Mouse (Mus musculus) liver, embryonic 15.5 days (tissue): ENCODE measurements around the gene Myl9. TPM values are rescaled to one million over a fixed set of nuclear protein-coding genes. Genes with fewer than 3 reads are reported as not detected.
A peak's percentile ranks its signal among the peaks of the same experiment; 100 is the strongest.

Experiments used
- ATAC-seq: fragments of 200-750 bp; cut with Nextera tagmentation; 2 replicates; pipeline ENCODE4 v1.8.0; 2017; ENCODE audit warnings: moderate number of reproducible peaks, mild to moderate bottlenecking, moderate library complexity; ENCODE audit not compliant: insufficient read depth
- H3K27ac ChIP-seq: fragments of 300-500 bp; sonication (generic); replicated peaks from 2 replicates; pipeline ENCODE4 v1.5.1; 2015; ENCODE audit warnings: mild to moderate bottlenecking, inconsistent platforms
- H3K27me3 ChIP-seq: fragments of 300-500 bp; sonication (generic); 2 replicates; pipeline ENCODE4 v1.6.1; 2015; ENCODE audit warnings: mild to moderate bottlenecking, inconsistent platforms
- H3K36me3 ChIP-seq: fragments of 300-500 bp; sonication (generic); replicated peaks from 2 replicates; pipeline ENCODE4 v1.6.1; 2015; ENCODE audit warnings: moderate library complexity, mild to moderate bottlenecking, inconsistent platforms
- H3K4me1 ChIP-seq: fragments of 300-500 bp; sonication (generic); replicated peaks from 2 replicates; pipeline ENCODE4 v1.6.1; 2015; ENCODE audit warnings: inconsistent platforms
- H3K4me2 ChIP-seq: fragments of 300-500 bp; sonication (generic); 2 replicates; pipeline ENCODE4 v1.6.1; 2015; ENCODE audit warnings: moderate library complexity, mild to moderate bottlenecking, inconsistent platforms
- H3K4me3 ChIP-seq: fragments of 300-500 bp; sonication (generic); replicated peaks from 2 replicates; pipeline ENCODE4 v1.5.1; 2015; ENCODE audit warnings: mild to moderate bottlenecking, inconsistent platforms
- H3K9ac ChIP-seq: fragments of 300-500 bp; sonication (generic); 2 replicates; pipeline ENCODE4 v1.6.1; 2015; ENCODE audit warnings: moderate library complexity, mild to moderate bottlenecking, inconsistent platforms
- H3K9me3 ChIP-seq: fragments of 300-500 bp; sonication (generic); replicated peaks from 2 replicates; pipeline ENCODE4 v1.6.1; 2016; ENCODE audit warnings: inconsistent platforms
- WGBS: fragments of 180-500 bp; shearing (Covaris S2); methylation state at CpG from one replicate; pipeline ENCODE4 v1.1.7; 2015; ENCODE audit warnings: mixed read lengths; ENCODE audit not compliant: insufficient replicate concordance; 5-methylcytosine and 5-hydroxymethylcytosine counted together
- polyA plus RNA-seq: library from polyadenylated mRNA; unstranded; fragments of >200 nt; fragmentation: Nextera tagmentation; extraction: Ambion mirVana; gene quantifications from 2 replicates; pipeline ENCODE4 v1.2.1, GENCODE M21; 2015

Myl9 gene
- polyA plus RNA-seq = 48.1 and 52.7 TPM in 2 replicates

- WGBS = 14% methylated on average over 28 of the region's 28 CpGs
- Histone ChIP-seq H3K27me3 (peaks cover 20% of the 10 kb centered on the region), H3K27ac (0 out of 2 replicates have a peak within 1 kb of the TSS, but pooled peaks have one; percentile 38), H3K9me3 (no peaks in the 10 kb centered on the region), H3K36me3 (no peaks in the 10 kb centered on the region), H3K9ac (no peak within 1 kb of the TSS), H3K4me3 (peak within 1 kb of the TSS; percentile 25; the same call in 1 of the 2 replicates), H3K4me2 (peak within 1 kb of the TSS; percentile 54), H3K4me1 (peaks cover 39% of the 10 kb centered on the region)
- peak; percentile 41 for ATAC-seq
Measured at GRCm38 (mm10) chr2:156774738-156775454, at the start of gene Myl9. TSS of gene Myl9 (plus strand) at chr2:156775420.

GRCm38 (mm10) chr2:156726344-156726743 lies 48.9 kb upstream of the Myl9 start:
- Histone ChIP-seq H3K27ac (no peak overlapping the region), H3K4me2 (no peak overlapping the region), H3K4me1 (peaks cover 52% of the 10 kb centered on the region), H3K9ac (no peak overlapping the region), H3K36me3 (no peaks in the 10 kb centered on the region), H3K9me3 (no peaks in the 10 kb centered on the region), H3K27me3 (peaks cover 17% of the 10 kb centered on the region), H3K4me3 (no peak overlapping the region)
- 41% methylated on average over 7 of the region's 7 CpGs for WGBS
- ATAC-seq = no peak

DNA sequence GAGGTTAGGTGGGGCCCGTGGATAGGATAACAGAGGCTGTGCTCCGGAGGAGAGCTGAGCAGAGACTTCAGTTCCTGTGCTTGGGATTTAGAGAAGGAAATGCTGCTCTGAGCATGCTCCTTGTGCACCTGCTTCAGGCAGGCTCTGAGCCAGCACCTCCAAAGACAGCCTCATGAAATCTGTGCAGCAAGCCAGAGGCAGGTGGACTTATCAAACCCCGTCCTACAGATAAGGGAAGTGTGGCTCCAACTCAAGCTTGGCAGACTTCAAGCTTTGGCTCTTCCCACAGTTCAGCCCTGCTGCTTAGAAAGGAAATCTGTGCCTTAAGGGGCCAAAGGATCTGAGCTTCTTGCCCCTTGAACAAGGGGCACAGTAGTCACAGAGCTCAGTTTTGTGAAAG lies 48.3 kb upstream of the Myl9 start:
- ATAC-seq = no peak
- no peaks in the 10 kb centered on the region for H3K9me3 ChIP-seq
- no peaks in the 10 kb centered on the region for H3K36me3 ChIP-seq
- no peak overlapping the region for H3K4me3 ChIP-seq
- no peak overlapping the region for H3K27ac ChIP-seq
- H3K27me3 ChIP-seq = peaks cover 12% of the 10 kb centered on the region
- no peak overlapping the region for H3K9ac ChIP-seq
- H3K4me1 ChIP-seq = peaks cover 48% of the 10 kb centered on the region
- WGBS = 19% methylated on average over 3 of the region's 3 CpGs
- no peak overlapping the region for H3K4me2 ChIP-seq

GRCm38 (mm10) chr2:156729537-156730469 lies 45.4 kb upstream of the Myl9 start:
- Histone ChIP-seq H3K27me3 (no peaks in the 10 kb centered on the region), H3K4me3 (peak overlapping the region; percentile 54), H3K27ac (peak overlapping the region; percentile 68), H3K9ac (peak overlapping the region; percentile 43; the same call in 1 of the 2 replicates), H3K4me1 (peaks cover 47% of the 10 kb centered on the region), H3K4me2 (peak overlapping the region; percentile 71), H3K9me3 (no peaks in the 10 kb centered on the region), H3K36me3 (no peaks in the 10 kb centered on the region)
- WGBS = 11% methylated on average over 9 of the region's 10 CpGs
- ATAC-seq = peak; percentile 41

GRCm38 (mm10) chr2:156730501-156730921 lies 44.7 kb upstream of the Myl9 start:
- H3K36me3 ChIP-seq = no peaks in the 10 kb centered on the region
- peaks cover 40% of the 10 kb centered on the region for H3K4me1 ChIP-seq
- WGBS = 24% methylated on average over 12 of the region's 12 CpGs
- ATAC-seq = 0 out of 2 replicates have a peak, but pooled peaks have one; percentile 10
- H3K4me2 ChIP-seq = peak overlapping the region; percentile 71
- H3K27ac ChIP-seq = peak overlapping the region; percentile 68
- no peaks in the 10 kb centered on the region for H3K27me3 ChIP-seq
- H3K9me3 ChIP-seq = no peaks in the 10 kb centered on the region
- peak overlapping the region; percentile 43; the same call in 1 of the 2 replicates for H3K9ac ChIP-seq
- peak overlapping the region; percentile 54 for H3K4me3 ChIP-seq

GRCm38 (mm10) chr2:156731592-156731991 lies 43.6 kb upstream of the Myl9 start:
- H3K27ac ChIP-seq = no peak overlapping the region
- no peak for ATAC-seq
- peaks cover 30% of the 10 kb centered on the region for H3K4me1 ChIP-seq

GRCm38 (mm10) chr2:156732109-156732508 lies 43.1 kb upstream of the Myl9 start:
- no peak overlapping the region for H3K4me3 ChIP-seq
- no peak overlapping the region for H3K4me2 ChIP-seq
- no peaks in the 10 kb centered on the region for H3K9me3 ChIP-seq
- no peak overlapping the region for H3K27ac ChIP-seq
- WGBS = 64% methylated on average over 6 of the region's 6 CpGs
- H3K9ac ChIP-seq = no peak overlapping the region
- peaks cover 27% of the 10 kb centered on the region for H3K4me1 ChIP-seq
- H3K27me3 ChIP-seq = no peaks in the 10 kb centered on the region
- H3K36me3 ChIP-seq = no peaks in the 10 kb centered on the region
- ATAC-seq = no peak

More at GRCm38 (mm10) chr2:156731592-156731991, 43.6 kb upstream of the Myl9 start:
- Histone ChIP-seq H3K4me3 (no peak overlapping the region), H3K4me2 (no peak overlapping the region), H3K27me3 (no peaks in the 10 kb centered on the region), H3K36me3 (no peaks in the 10 kb centered on the region), H3K9ac (no peak overlapping the region), H3K9me3 (no peaks in the 10 kb centered on the region)

DNA sequence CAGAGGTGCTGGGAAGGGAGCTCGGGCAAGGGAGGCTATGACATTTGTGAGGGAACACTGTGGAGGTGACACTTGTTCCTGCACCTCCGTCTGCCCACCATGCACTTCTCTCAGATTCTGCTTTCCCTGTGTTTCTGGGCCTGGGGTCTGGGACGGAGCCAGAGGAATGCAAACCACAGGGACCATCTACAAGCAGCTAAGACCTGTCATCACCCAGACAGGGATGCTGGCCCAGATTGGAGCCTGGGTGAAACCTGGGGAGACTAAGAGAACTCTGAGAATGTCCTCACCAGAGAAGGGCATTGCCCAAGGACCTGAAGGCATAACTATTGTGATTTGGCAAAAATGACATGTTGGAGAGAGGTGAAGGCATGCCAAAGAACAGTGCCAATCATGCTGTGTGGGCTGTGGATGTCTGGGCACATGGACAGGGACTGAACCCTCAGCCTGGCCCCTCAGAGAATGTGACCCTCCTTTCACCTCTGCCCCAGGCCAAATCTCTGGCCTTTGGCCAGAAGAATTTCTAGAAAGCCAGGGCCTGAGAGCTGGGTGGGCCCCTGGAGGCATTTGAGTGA lies 39.4 kb upstream of the Myl9 start:
- H3K9ac ChIP-seq = no peak overlapping the region
- no peaks in the 10 kb centered on the region for H3K36me3 ChIP-seq
- no peak overlapping the region for H3K4me2 ChIP-seq
- WGBS = 67% methylated on average over 3 of the region's 3 CpGs
- H3K27me3 ChIP-seq = no peaks in the 10 kb centered on the region
- H3K9me3 ChIP-seq = no peaks in the 10 kb centered on the region
- H3K27ac ChIP-seq = no peak overlapping the region
- no peak overlapping the region for H3K4me3 ChIP-seq
- H3K4me1 ChIP-seq = peaks cover 10% of the 10 kb centered on the region
- ATAC-seq = no peak

GRCm38 (mm10) chr2:156736846-156737245 lies 38.4 kb upstream of the Myl9 start:
- H3K36me3 ChIP-seq = no peaks in the 10 kb centered on the region
- H3K27me3 ChIP-seq = no peaks in the 10 kb centered on the region
- no peak overlapping the region for H3K4me3 ChIP-seq
- H3K9me3 ChIP-seq = no peaks in the 10 kb centered on the region
- H3K4me2 ChIP-seq = no peak overlapping the region
- ATAC-seq = no peak
- no peak overlapping the region for H3K9ac ChIP-seq
- peaks cover 7% of the 10 kb centered on the region for H3K4me1 ChIP-seq
- no peak overlapping the region for H3K27ac ChIP-seq
- WGBS = 52% methylated on average over 7 of the region's 7 CpGs

- no peak for ATAC-seq
- Histone ChIP-seq H3K9me3 (no peaks in the 10 kb centered on the region), H3K4me2 (no peak overlapping the region), H3K27me3 (no peaks in the 10 kb centered on the region), H3K4me1 (peaks cover 7% of the 10 kb centered on the region; the same call in 1 of the 2 replicates), H3K9ac (no peak overlapping the region), H3K27ac (no peak overlapping the region), H3K36me3 (no peaks in the 10 kb centered on the region), H3K4me3 (no peak overlapping the region)
- 60% methylated on average over 7 of the region's 7 CpGs for WGBS
Measured at GRCm38 (mm10) chr2:156737976-156738375, 37.2 kb upstream of the Myl9 start.

DNA sequence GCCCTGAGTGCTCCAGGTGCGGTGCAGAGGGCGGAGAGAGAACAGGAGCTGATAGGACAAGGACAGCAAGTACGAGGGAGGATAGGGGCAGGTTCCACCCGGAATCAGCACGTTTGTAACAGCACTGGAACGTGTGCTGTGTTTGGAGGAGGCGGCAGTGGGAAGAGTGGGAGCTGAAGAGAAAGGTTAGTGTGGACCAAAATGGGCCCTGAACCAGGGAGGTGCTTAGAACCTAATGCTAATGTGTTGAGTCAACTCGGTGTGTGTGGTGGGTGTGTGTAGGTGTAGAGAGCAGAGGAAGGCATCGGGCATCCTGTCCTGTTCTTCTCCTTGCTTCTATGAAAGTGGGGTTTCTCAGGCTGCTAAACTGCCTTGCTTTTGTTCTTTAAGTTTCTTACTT lies 34.0 kb upstream of the Myl9 start:
- Histone ChIP-seq H3K4me3 (no peak overlapping the region), H3K4me2 (no peak overlapping the region), H3K9me3 (no peaks in the 10 kb centered on the region), H3K4me1 (peaks cover 12% of the 10 kb centered on the region; the same call in 1 of the 2 replicates), H3K27me3 (no peaks in the 10 kb centered on the region), H3K36me3 (no peaks in the 10 kb centered on the region), H3K27ac (no peak overlapping the region), H3K9ac (no peak overlapping the region)
- ATAC-seq = no peak
- 76% methylated on average over 9 of the region's 9 CpGs for WGBS
